Mouse (Mus musculus) left cerebral cortex, adult 18-20 months (tissue): ENCODE data around the gene Emg1. TPM values are rescaled to one million over a fixed set of nuclear protein-coding genes. Genes with fewer than 3 reads are reported as not detected.

Source experiments
- DNase-seq, 2 experiments: peaks; one replicate each; pipeline ENCODE4 v3.0.0; 2021 to 2022; ENCODE audit warnings: low spot score in 2 of 2, mixed read lengths in 1 of 2
- total RNA-seq, 2 experiments: library from RNA; stranded (reverse); gene quantifications; 2 replicates each; pipeline ENCODE4 v1.2.3; 2021

Emg1 gene
- total RNA-seq, 2 experiments from 2014 or later: 45.7 to 49.1 TPM

DNA sequence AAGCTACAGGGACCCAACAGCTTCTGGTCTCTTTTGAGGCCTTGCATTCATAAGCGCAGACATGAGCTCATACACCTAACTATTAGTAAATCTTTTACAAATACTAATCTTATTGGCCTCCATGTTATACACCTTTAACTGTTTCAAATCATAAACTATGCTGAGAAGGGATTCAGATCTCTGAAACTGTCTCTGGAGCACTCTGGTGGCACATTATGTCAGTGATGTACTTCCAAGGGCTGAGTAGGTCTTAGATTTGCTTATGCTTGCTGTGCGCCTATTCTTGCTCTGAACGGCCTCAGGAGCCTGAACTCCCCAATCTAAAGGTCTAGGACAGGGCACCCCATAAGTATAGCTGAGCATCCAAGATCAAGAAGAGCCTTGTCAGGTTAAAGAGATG lies 29.9 kb upstream of the Emg1 start:
- no peak for DNase-seq

- DNase-seq: peak; percentile 82 to 88
Measured at GRCm38 (mm10) chr6:124740888-124741761, 29.1 kb upstream of the Emg1 start, which contains the start of gene Grcc10. TSS of gene Grcc10 (minus strand) at chr6:124741374.

- DNase-seq: peak; percentile 46 to 62
Measured at GRCm38 (mm10) chr6:124740211-124740887, 28.4 kb upstream of the Emg1 start.

DNA sequence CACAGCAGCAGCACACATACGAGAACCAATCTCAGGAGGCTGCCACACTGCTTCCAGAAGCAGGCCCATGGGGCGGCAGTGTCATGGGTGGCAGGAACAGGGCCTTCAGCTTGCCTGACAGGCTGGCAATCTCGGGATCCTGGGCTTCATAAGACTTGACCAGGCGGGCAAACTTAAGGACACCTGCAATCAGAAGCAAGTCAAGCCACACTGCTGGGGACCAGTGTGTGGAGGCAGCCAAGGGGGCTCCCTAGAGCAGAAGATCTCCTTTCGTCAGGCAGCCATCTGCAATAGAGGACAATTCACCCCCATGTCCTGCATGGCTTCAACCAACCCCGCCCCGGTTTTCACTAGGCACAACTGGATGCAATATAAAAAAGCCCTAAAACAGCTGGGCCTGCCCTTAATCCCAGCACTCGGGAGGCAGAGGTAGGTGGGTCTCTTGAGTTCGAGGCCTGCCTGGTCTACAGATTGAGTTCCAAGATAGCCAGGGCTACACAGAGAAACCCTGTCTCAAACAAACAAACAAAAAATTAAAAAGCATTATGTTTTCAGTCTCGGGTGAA lies 27.3 kb upstream of the Emg1 start:
- DNase-seq: no peak

- no peak for DNase-seq
Measured at GRCm38 (mm10) chr6:124738511-124739023, 26.6 kb upstream of the Emg1 start, which contains the start of gene Ptpn6. TSS of gene Ptpn6 (minus strand) at chr6:124738714.

DNA sequence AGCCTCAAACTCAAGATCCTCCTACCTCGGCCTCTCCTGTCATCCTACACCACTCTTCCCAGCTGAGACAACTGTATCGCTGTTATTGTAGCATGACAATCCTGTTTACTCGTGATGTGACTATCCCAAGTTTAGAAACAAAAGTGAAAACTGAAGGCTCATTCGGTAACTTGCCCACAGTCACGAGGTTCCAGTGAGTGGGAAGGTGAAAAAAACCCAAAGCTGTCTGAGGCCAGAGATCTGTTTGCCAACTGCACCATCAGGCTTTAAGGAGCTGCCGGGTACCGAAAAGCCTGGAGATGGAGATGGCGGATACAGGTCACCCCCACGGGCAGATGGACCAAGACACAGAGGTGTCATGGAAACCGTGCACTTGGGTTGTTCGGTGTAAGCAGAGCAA lies 25.1 kb upstream of the Emg1 start:
- peak; percentile 43 to 58 for DNase-seq

- no peak for DNase-seq
Measured at GRCm38 (mm10) chr6:124734417-124734816, 22.4 kb upstream of the Emg1 start.

- no peak for DNase-seq
Measured at GRCm38 (mm10) chr6:124732476-124733370, 20.7 kb upstream of the Emg1 start.

DNA sequence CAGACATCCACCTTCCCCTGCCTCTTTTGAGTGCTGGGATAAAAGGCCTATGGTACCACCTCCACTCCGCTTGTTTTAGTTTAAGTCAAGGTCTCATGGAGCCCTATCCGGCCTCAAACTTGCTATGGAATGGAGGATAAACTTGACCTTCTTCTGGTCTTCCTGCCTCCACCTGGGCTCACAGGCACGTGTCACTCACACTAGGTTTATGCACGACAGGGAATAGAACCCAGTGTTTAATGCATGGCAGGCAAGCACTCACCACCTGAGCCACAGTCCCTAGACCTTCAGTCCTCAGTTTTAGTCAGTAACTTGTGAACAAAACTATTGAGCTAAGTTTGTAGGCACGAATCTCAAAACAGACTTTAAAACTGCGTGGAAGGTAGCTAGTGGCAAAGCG lies 19.1 kb upstream of the Emg1 start:
- DNase-seq: no peak

GRCm38 (mm10) chr6:124729850-124730705 lies 18.1 kb upstream of the Emg1 start:
- DNase-seq: no peak

- DNase-seq: no peak
Measured at GRCm38 (mm10) chr6:124728621-124729020, 16.6 kb upstream of the Emg1 start.

DNA sequence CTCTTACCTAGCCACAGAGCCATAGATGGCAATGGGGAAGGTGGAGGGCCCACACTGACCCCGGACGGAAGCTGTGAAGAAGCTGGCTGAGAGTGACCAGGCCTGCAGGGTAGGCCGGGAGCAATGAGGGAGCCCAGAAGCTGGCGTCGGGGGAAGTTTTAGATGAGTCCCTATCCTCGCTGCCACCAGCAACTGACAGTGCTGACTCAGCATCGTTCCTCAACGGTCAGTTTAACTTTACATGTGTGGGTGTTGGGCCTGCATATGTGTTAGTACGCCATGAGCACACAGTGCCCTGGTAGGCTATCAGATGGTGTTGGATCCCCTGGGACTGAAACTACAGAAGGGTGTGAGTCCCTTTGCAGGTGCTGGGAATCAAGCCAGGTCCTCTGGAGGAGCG lies 12.5 kb upstream of the Emg1 start:
- no peak for DNase-seq

DNA sequence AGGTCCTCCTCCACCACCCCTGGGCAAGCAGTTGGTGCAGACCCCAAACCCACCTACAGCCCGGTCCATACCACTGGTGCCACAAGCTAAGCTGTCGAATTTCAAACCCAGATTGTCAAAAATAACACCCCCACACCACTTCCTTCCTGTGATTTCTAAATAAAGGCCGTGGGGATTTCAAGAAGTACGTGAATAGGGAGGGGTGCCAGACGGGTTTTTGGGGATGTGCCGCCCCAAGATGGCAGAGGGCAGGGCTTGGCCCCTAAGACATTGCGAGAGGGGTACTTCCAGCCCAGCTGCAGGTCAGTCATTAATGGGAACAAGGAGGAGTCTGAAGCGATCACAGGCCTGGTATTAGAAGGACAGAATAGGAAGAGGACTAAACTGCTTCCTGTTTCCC lies 11.6 kb upstream of the Emg1 start:
- no peak for DNase-seq

GRCm38 (mm10) chr6:124722876-124723473 lies 11.0 kb upstream of the Emg1 start:
- no peak for DNase-seq

GRCm38 (mm10) chr6:124720904-124721303 lies 8.9 kb upstream of the Emg1 start:
- DNase-seq: no peak

DNA sequence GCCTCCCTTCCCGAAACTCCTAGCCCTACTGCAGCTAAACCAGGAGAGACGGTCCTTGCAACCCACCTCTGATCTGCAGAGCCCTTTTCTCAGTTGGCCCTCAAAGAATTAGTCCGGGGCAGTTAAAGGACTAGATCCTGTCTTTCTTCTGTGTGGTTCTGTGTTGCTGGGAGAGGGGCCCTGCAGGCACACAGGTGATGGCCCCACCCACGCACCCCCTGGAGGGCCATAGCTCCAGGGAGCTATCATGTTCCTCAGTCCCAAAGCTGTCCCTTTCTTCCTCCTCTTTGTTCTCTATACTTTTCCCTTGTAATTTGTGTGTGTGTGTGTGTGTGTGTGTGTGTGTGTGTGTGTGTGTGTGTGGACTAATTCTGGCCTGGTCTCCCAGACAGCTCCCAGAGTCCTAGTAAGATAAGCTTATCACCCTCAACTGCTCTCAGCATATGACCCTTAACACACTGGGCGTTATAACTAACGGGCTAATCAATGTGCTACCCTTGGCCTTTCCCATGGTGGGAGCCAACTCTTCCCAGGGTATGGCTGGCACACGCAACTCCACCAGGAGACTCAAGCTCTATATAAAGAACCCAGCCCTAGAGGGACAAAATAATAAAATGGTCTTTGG lies 7.5 kb upstream of the Emg1 start:
- DNase-seq: no peak

DNA sequence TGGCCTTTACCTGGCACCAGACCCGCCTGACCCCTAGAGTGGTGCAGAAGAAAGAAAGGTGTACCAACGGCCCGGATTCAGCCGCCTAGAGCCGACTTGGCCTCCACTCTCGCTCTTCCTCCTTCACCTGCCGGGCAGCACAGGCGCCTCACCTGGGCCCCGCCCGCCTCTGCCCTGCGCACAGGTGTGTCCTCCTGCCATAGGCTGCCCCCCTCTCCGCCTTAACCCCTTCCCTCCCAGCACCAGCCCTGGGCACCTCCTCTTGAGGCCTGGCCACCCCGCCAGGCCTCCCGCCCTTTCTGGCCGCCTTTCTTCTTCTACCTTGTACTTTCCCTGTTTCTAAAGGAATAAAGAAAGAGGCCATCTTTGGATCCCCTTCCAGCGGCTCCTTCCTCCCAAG lies 6.7 kb upstream of the Emg1 start:
- DNase-seq: no peak

GRCm38 (mm10) chr6:124717968-124718367 lies 6.0 kb upstream of the Emg1 start:
- DNase-seq: no peak
